Mouse (Mus musculus) midbrain, embryonic 16.5 days (tissue): ENCODE results near the gene Olfr66. TPM values are rescaled to one million over a fixed set of nuclear protein-coding genes. Genes with fewer than 3 reads are reported as not detected.

Source experiments
- ATAC-seq: fragments of 200-750 bp; cut with Nextera tagmentation; 2 replicates; pipeline ENCODE4 v1.8.0; 2017; ENCODE audit warnings: moderate TSS enrichment
- H3K27ac ChIP-seq: fragments of 300-500 bp; sonication (generic); 2 replicates; pipeline ENCODE4 v1.5.1; 2014; ENCODE audit warnings: mild to moderate bottlenecking, low read length, mixed read lengths
- H3K27me3 ChIP-seq: fragments of 300-500 bp; sonication (generic); 2 replicates; pipeline ENCODE4 v1.6.1; 2014; ENCODE audit warnings: low read depth, low read length, mixed read lengths; ENCODE audit not compliant: control insufficient read depth, insufficient read depth
- H3K36me3 ChIP-seq: fragments of 300-500 bp; sonication (generic); 2 replicates; pipeline ENCODE4 v1.6.1; 2014; ENCODE audit warnings: mild to moderate bottlenecking, low read length, moderate library complexity, mixed read lengths; ENCODE audit not compliant: control insufficient read depth, insufficient read depth
- H3K4me1 ChIP-seq: fragments of 300-500 bp; sonication (generic); 2 replicates; pipeline ENCODE4 v1.6.1; 2014; ENCODE audit warnings: mild to moderate bottlenecking, low read length, mixed read lengths; ENCODE audit not compliant: control insufficient read depth, insufficient read depth
- H3K4me2 ChIP-seq: fragments of 300-500 bp; sonication (generic); 2 replicates; pipeline ENCODE4 v1.6.1; 2014; ENCODE audit warnings: mild to moderate bottlenecking, low read length, mixed read lengths
- H3K4me3 ChIP-seq: fragments of 300-500 bp; sonication (generic); 2 replicates; pipeline ENCODE4 v1.5.1; 2014; ENCODE audit warnings: low read depth, mild to moderate bottlenecking, low read length, moderate library complexity, mixed read lengths
- H3K9ac ChIP-seq: fragments of 300-500 bp; sonication (generic); 2 replicates; pipeline ENCODE4 v1.6.1; 2014; ENCODE audit warnings: low read depth, low read length, mixed read lengths
- H3K9me3 ChIP-seq: fragments of 300-500 bp; sonication (generic); replicated peaks from 2 replicates; pipeline ENCODE4 v1.6.1; 2014; ENCODE audit warnings: mild to moderate bottlenecking, low read length, mixed read lengths; ENCODE audit not compliant: control insufficient read depth, poor library complexity, severe bottlenecking
- WGBS: fragments of 180-500 bp; shearing (Covaris S2); extraction: QIAGEN DNeasy Blood & Tissue Kit; methylation state at CpG from one replicate; pipeline ENCODE4 v1.1.7; 2014; 5-methylcytosine and 5-hydroxymethylcytosine counted together
- polyA plus RNA-seq: library from polyadenylated mRNA; unstranded; fragments of >200 nt; fragmentation: Nextera tagmentation; extraction: Ambion mirVana; gene quantifications from 2 replicates; pipeline ENCODE4 v1.2.1, GENCODE M21; 2015

Gene Olfr66
- polyA plus RNA-seq, 1 experiment from 2014 or later: not detected

GRCm38 (mm10) chr7:103874451-103874850 lies 11.6 kb downstream of the Olfr66 start:
- 50% methylated on average over 5 of the region's 5 CpGs for WGBS
- Histone ChIP-seq H3K4me1 (no peaks in the 10 kb centered on the region), H3K27me3 (no peaks in the 10 kb centered on the region), H3K4me3 (no peak overlapping the region), H3K4me2 (no peak overlapping the region), H3K36me3 (no peaks in the 10 kb centered on the region), H3K9me3 (no peaks in the 10 kb centered on the region), H3K27ac (no peak overlapping the region), H3K9ac (no peak overlapping the region)
- no peak for ATAC-seq

GRCm38 (mm10) chr7:103873064-103873463 lies 13.0 kb downstream of the Olfr66 start:
- Histone ChIP-seq H3K9ac (no peak overlapping the region), H3K9me3 (no peaks in the 10 kb centered on the region), H3K36me3 (no peaks in the 10 kb centered on the region), H3K27ac (no peak overlapping the region), H3K27me3 (no peaks in the 10 kb centered on the region), H3K4me2 (no peak overlapping the region), H3K4me3 (no peak overlapping the region), H3K4me1 (no peaks in the 10 kb centered on the region)
- ATAC-seq: no peak
- WGBS: 14% methylated on average over 1 of the region's 1 CpGs

- no peak for ATAC-seq
- H3K4me1 ChIP-seq: no peaks in the 10 kb centered on the region
- H3K4me3 ChIP-seq: no peak overlapping the region
- no peaks in the 10 kb centered on the region for H3K27me3 ChIP-seq
- no peaks in the 10 kb centered on the region for H3K9me3 ChIP-seq
- H3K27ac ChIP-seq: no peak overlapping the region
- H3K9ac ChIP-seq: no peak overlapping the region
- H3K4me2 ChIP-seq: no peak overlapping the region
- no peaks in the 10 kb centered on the region for H3K36me3 ChIP-seq
These were observed 15.4 kb downstream of the Olfr66 start for GRCm38 (mm10) chr7:103870667-103871066.

GRCm38 (mm10) chr7:103865716-103866115 lies 20.3 kb downstream of the Olfr66 start:
- no peak overlapping the region for H3K27ac ChIP-seq

GRCm38 (mm10) chr7:103861531-103861930 lies 24.5 kb downstream of the Olfr66 start:
- Histone ChIP-seq H3K36me3 (no peaks in the 10 kb centered on the region), H3K27ac (no peak overlapping the region), H3K4me3 (no peak overlapping the region), H3K9me3 (no peaks in the 10 kb centered on the region), H3K4me2 (no peak overlapping the region), H3K27me3 (no peaks in the 10 kb centered on the region), H3K9ac (no peak overlapping the region), H3K4me1 (no peaks in the 10 kb centered on the region)
- ATAC-seq: no peak
- 83% methylated on average over 3 of the region's 3 CpGs for WGBS

More at GRCm38 (mm10) chr7:103865716-103866115, 20.3 kb downstream of the Olfr66 start:
- H3K4me2 ChIP-seq: no peak overlapping the region
- H3K9me3 ChIP-seq: no peaks in the 10 kb centered on the region
- no peaks in the 10 kb centered on the region for H3K36me3 ChIP-seq
- H3K4me3 ChIP-seq: no peak overlapping the region
- H3K27me3 ChIP-seq: no peaks in the 10 kb centered on the region
- ATAC-seq: no peak
- no peaks in the 10 kb centered on the region for H3K4me1 ChIP-seq
- no peak overlapping the region for H3K9ac ChIP-seq

- Histone ChIP-seq H3K4me3 (no peak overlapping the region), H3K27ac (no peak overlapping the region), H3K4me1 (no peaks in the 10 kb centered on the region), H3K9ac (no peak overlapping the region), H3K27me3 (no peaks in the 10 kb centered on the region), H3K9me3 (no peaks in the 10 kb centered on the region), H3K36me3 (no peaks in the 10 kb centered on the region), H3K4me2 (no peak overlapping the region)
- WGBS: 66% methylated on average over 1 of the region's 1 CpGs
- ATAC-seq: no peak
These were observed 25.2 kb downstream of the Olfr66 start for GRCm38 (mm10) chr7:103860855-103861254.

- H3K4me1 ChIP-seq: no peaks in the 10 kb centered on the region
- H3K27ac ChIP-seq: no peak overlapping the region
- no peaks in the 10 kb centered on the region for H3K36me3 ChIP-seq
- ATAC-seq: no peak
- no peak overlapping the region for H3K4me2 ChIP-seq
- 79% methylated on average over 2 of the region's 2 CpGs for WGBS
- no peak overlapping the region for H3K9ac ChIP-seq
- no peak overlapping the region for H3K4me3 ChIP-seq
- H3K27me3 ChIP-seq: no peaks in the 10 kb centered on the region
- H3K9me3 ChIP-seq: no peaks in the 10 kb centered on the region
These were observed 27.0 kb downstream of the Olfr66 start for GRCm38 (mm10) chr7:103859076-103859475.

GRCm38 (mm10) chr7:103854669-103855068 lies 31.4 kb downstream of the Olfr66 start:
- Histone ChIP-seq H3K4me1 (no peaks in the 10 kb centered on the region), H3K9ac (no peak overlapping the region), H3K27ac (no peak overlapping the region), H3K9me3 (no peaks in the 10 kb centered on the region), H3K36me3 (no peaks in the 10 kb centered on the region), H3K27me3 (no peaks in the 10 kb centered on the region), H3K4me2 (no peak overlapping the region), H3K4me3 (no peak overlapping the region)
- WGBS: 70% methylated on average over 1 of the region's 1 CpGs
- no peak for ATAC-seq

- no peak within 1 kb of the TSS for H3K9ac ChIP-seq
- no peaks in the 10 kb centered on the region for H3K9me3 ChIP-seq
- no peaks in the 10 kb centered on the region for H3K4me1 ChIP-seq
- no peak within 1 kb of the TSS for H3K27ac ChIP-seq
- no peak within 1 kb of the TSS for H3K4me2 ChIP-seq
- WGBS: 78% methylated on average over 2 of the region's 2 CpGs
- H3K4me3 ChIP-seq: no peak within 1 kb of the TSS
- no peak for ATAC-seq
- H3K27me3 ChIP-seq: no peaks in the 10 kb centered on the region
- H3K36me3 ChIP-seq: no peaks in the 10 kb centered on the region
These were observed 33.0 kb downstream of the Olfr66 start, which contains the start of gene Hbb-y for GRCm38 (mm10) chr7:103853090-103853489. TSS of gene Hbb-y (minus strand) at chr7:103853216.
